Mouse (Mus musculus): ENCODE results near the gene Ccdc151. TPM values are rescaled to one million over a fixed set of nuclear protein-coding genes. Genes with fewer than 3 reads are reported as not detected.

Gene Ccdc151
- polyA plus RNA-seq, 1 experiment from 2014 or later = 0.53 TPM

DNA sequence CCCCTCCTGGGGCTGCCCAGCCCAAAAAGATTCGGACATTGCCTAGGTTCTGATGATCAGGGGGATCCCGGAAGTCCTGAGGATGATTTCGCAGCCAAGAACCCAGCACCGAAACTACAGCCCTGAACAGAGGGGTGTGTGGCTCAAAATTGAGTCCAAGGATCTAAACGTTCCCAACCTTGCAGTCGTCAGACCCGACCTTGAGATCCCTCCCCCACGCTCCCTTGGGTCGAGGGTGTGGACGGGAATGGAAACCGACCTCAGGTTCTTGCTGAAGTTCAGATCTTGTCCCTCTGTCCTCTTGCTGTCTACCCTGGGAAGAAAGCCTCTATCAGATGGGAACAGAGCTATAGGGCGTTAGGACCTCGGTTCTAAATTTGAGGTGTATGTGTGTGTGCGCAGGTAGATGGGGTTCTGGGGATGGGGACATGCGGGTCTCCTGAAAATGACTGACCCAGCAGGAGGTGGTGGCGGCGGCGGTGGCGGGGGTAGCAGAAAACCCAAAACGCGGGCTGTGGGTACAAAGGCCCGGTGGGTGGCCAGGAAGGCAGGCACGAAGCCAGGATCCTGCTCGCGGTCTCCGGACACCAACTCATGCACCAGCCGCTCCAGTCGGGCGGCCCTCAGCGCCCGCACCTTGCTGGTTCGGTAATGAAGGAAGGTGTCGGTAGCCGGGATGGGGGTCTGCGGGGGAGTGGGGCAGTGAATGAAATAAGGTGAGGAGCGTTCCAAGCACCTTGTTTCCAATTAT, 14.7 kb downstream of the Ccdc151 start:
- no peak for ATAC-seq (ENCODE audit: insufficient read depth, low FRiP score)
- peaks cover 58% of the 10 kb centered on the region for H3K27me3 ChIP-seq (ENCODE audit: control insufficient read depth, insufficient read depth, low read length)
- no peaks in the 10 kb centered on the region for H3K9me3 ChIP-seq (replicated peaks; ENCODE audit: control insufficient read depth, low read length)
- H3K4me1 ChIP-seq (ENCODE audit: control insufficient read depth, insufficient read depth, low read length) = peaks cover 15% of the 10 kb centered on the region
- peak overlapping the region; percentile 52 for H3K4me3 ChIP-seq (replicated peaks; ENCODE audit: low read length)
- 11% methylated on average over 36 of the region's 36 CpGs for WGBS
- peak overlapping the region; percentile 77 for H3K4me2 ChIP-seq (ENCODE audit: low read depth, low read length)
- H3K27ac ChIP-seq (ENCODE audit: low read length) = no peak overlapping the region
- no peak overlapping the region for H3K9ac ChIP-seq (ENCODE audit: low read length)
- H3K36me3 ChIP-seq (ENCODE audit: control insufficient read depth, insufficient read depth, low read length) = no peaks in the 10 kb centered on the region

DNA sequence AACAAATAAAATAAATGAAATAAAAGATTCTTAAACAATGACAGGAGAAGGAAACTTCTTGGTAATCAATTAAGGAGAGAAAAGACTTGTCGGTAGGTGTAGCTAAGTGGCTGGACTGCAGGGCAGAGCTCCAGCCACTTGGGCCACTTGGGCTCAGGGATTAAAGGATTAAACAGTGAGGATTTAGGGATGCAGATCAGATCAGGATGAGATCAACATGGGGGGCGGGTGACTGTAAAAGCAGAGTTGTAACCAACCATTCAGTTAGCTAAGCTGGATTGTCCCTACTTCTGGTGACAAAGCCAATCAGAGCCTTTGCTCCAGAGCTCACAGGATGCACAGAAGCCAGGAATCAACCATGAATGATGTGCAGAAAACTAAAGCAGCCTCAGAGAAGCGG, 18.5 kb downstream of the Ccdc151 start:
- no peak overlapping the region for H3K4me3 ChIP-seq (replicated peaks; ENCODE audit: low read length)
- no peak overlapping the region for H3K27ac ChIP-seq (ENCODE audit: low read length)
- H3K4me1 ChIP-seq (ENCODE audit: control insufficient read depth, insufficient read depth, low read length) = 0 out of 2 replicates have a peak, but pooled peaks cover 9% of the 10 kb centered on the region
- no peaks in the 10 kb centered on the region for H3K36me3 ChIP-seq (ENCODE audit: control insufficient read depth, insufficient read depth, low read length)
- H3K9ac ChIP-seq (ENCODE audit: low read length) = no peak overlapping the region
- no peak overlapping the region for H3K4me2 ChIP-seq (ENCODE audit: low read depth, low read length)
- peaks cover 23% of the 10 kb centered on the region for H3K27me3 ChIP-seq (ENCODE audit: control insufficient read depth, insufficient read depth, low read length)
- no peaks in the 10 kb centered on the region for H3K9me3 ChIP-seq (replicated peaks; ENCODE audit: control insufficient read depth, low read length)
- 24% methylated on average over 3 of the region's 3 CpGs for WGBS
- ATAC-seq (ENCODE audit: insufficient read depth, low FRiP score) = no peak

- Histone ChIP-seq H3K4me3 (replicated peaks; ENCODE audit: low read length) (no peak overlapping the region), H3K9ac (ENCODE audit: low read length) (no peak overlapping the region), H3K36me3 (ENCODE audit: control insufficient read depth, insufficient read depth, low read length) (no peaks in the 10 kb centered on the region), H3K27ac (ENCODE audit: low read length) (no peak overlapping the region), H3K9me3 (replicated peaks; ENCODE audit: control insufficient read depth, low read length) (no peaks in the 10 kb centered on the region), H3K4me2 (ENCODE audit: low read depth, low read length) (no peak overlapping the region), H3K27me3 (ENCODE audit: control insufficient read depth, insufficient read depth, low read length) (no peaks in the 10 kb centered on the region; the same call in 1 of the 2 replicates), H3K4me1 (ENCODE audit: control insufficient read depth, insufficient read depth, low read length) (no peaks in the 10 kb centered on the region)
- ATAC-seq (ENCODE audit: insufficient read depth, low FRiP score) = no peak
- 92% methylated on average over 4 of the region's 4 CpGs for WGBS
Observed at GRCm38 (mm10) chr9:21978398-21979128, 23.9 kb downstream of the Ccdc151 start.

GRCm38 (mm10) chr9:21977972-21978371, 24.5 kb downstream of the Ccdc151 start:
- Histone ChIP-seq H3K4me1 (ENCODE audit: control insufficient read depth, insufficient read depth, low read length) (no peaks in the 10 kb centered on the region), H3K36me3 (ENCODE audit: control insufficient read depth, insufficient read depth, low read length) (no peaks in the 10 kb centered on the region), H3K4me3 (replicated peaks; ENCODE audit: low read length) (no peak overlapping the region), H3K9ac (ENCODE audit: low read length) (no peak overlapping the region), H3K27me3 (ENCODE audit: control insufficient read depth, insufficient read depth, low read length) (no peaks in the 10 kb centered on the region; the same call in 1 of the 2 replicates), H3K27ac (ENCODE audit: low read length) (no peak overlapping the region), H3K4me2 (ENCODE audit: low read depth, low read length) (no peak overlapping the region), H3K9me3 (replicated peaks; ENCODE audit: control insufficient read depth, low read length) (no peaks in the 10 kb centered on the region)
- no peak for ATAC-seq (ENCODE audit: insufficient read depth, low FRiP score)
- WGBS = 30% methylated on average over 2 of the region's 2 CpGs

GRCm38 (mm10) chr9:21977331-21977730, 25.1 kb downstream of the Ccdc151 start:
- Histone ChIP-seq H3K27me3 (ENCODE audit: control insufficient read depth, insufficient read depth, low read length) (no peaks in the 10 kb centered on the region; the same call in 1 of the 2 replicates), H3K4me1 (ENCODE audit: control insufficient read depth, insufficient read depth, low read length) (no peaks in the 10 kb centered on the region), H3K4me3 (replicated peaks; ENCODE audit: low read length) (no peak overlapping the region), H3K27ac (ENCODE audit: low read length) (no peak overlapping the region), H3K36me3 (ENCODE audit: control insufficient read depth, insufficient read depth, low read length) (no peaks in the 10 kb centered on the region), H3K9ac (ENCODE audit: low read length) (no peak overlapping the region), H3K4me2 (ENCODE audit: low read depth, low read length) (no peak overlapping the region), H3K9me3 (replicated peaks; ENCODE audit: control insufficient read depth, low read length) (no peaks in the 10 kb centered on the region)
- 87% methylated on average over 5 of the region's 5 CpGs for WGBS
- ATAC-seq (ENCODE audit: insufficient read depth, low FRiP score) = no peak

GRCm38 (mm10) chr9:21976626-21977175, 25.7 kb downstream of the Ccdc151 start:
- Histone ChIP-seq H3K36me3 (ENCODE audit: control insufficient read depth, insufficient read depth, low read length) (no peaks in the 10 kb centered on the region), H3K27me3 (ENCODE audit: control insufficient read depth, insufficient read depth, low read length) (no peaks in the 10 kb centered on the region; the same call in 1 of the 2 replicates), H3K4me1 (ENCODE audit: control insufficient read depth, insufficient read depth, low read length) (no peaks in the 10 kb centered on the region), H3K27ac (ENCODE audit: low read length) (no peak overlapping the region), H3K4me3 (replicated peaks; ENCODE audit: low read length) (no peak overlapping the region), H3K9ac (ENCODE audit: low read length) (no peak overlapping the region), H3K4me2 (ENCODE audit: low read depth, low read length) (no peak overlapping the region), H3K9me3 (replicated peaks; ENCODE audit: control insufficient read depth, low read length) (no peaks in the 10 kb centered on the region)
- WGBS = 86% methylated on average over 10 of the region's 10 CpGs
- ATAC-seq (ENCODE audit: insufficient read depth, low FRiP score) = no peak

DNA sequence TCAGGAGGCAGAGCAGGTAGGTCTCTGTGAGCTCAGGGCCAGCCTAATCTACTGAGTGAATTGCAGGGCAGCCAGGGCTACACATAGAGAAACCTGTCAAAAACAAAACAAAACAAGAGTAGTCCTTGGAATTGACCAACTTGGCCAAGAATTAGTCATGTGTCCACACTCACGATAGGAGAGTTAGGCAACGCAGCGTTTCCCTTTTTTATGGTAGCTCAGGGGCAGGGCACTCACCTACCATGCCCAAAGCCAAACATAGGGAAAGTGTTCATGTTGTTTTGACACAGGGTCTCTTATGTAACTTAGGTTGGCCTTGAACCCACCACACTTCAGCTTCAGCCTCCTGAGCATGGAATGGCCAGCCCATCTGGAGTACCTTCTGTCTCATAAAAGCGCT, 33.1 kb downstream of the Ccdc151 start:
- H3K9me3 ChIP-seq (replicated peaks; ENCODE audit: control insufficient read depth, low read length) = no peaks in the 10 kb centered on the region
- ATAC-seq (ENCODE audit: insufficient read depth, low FRiP score) = no peak
- WGBS = 87% methylated on average over 4 of the region's 4 CpGs
- no peaks in the 10 kb centered on the region for H3K36me3 ChIP-seq (ENCODE audit: control insufficient read depth, insufficient read depth, low read length)
- H3K4me2 ChIP-seq (ENCODE audit: low read depth, low read length) = no peak overlapping the region
- no peaks in the 10 kb centered on the region for H3K27me3 ChIP-seq (ENCODE audit: control insufficient read depth, insufficient read depth, low read length)
- H3K4me1 ChIP-seq (ENCODE audit: control insufficient read depth, insufficient read depth, low read length) = no peaks in the 10 kb centered on the region
- H3K4me3 ChIP-seq (replicated peaks; ENCODE audit: low read length) = no peak overlapping the region
- no peak overlapping the region for H3K9ac ChIP-seq (ENCODE audit: low read length)
- H3K27ac ChIP-seq (ENCODE audit: low read length) = no peak overlapping the region

DNA sequence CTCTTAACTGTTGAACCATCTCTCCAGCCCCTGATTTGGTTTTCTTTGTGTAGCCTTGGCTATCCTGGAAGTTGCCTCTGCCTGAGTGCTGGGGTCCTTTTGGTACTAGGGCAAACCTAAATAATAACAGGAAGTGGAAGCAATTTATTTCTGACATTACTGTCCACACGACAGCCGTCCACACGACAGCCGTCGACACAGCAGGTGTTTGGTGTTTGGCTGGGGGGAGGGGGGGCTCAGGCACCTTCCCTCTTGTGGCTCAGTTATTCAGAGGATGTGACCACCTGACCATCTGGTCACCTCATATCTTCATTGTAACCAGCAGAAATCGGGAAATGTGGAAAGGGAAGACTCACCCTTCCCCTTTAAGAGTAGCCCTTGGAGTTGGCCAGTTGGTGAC, 33.6 kb downstream of the Ccdc151 start:
- Histone ChIP-seq H3K9me3 (replicated peaks; ENCODE audit: control insufficient read depth, low read length) (no peaks in the 10 kb centered on the region), H3K27ac (ENCODE audit: low read length) (no peak overlapping the region), H3K4me3 (replicated peaks; ENCODE audit: low read length) (no peak overlapping the region), H3K4me1 (ENCODE audit: control insufficient read depth, insufficient read depth, low read length) (no peaks in the 10 kb centered on the region; the same call in 1 of the 2 replicates), H3K27me3 (ENCODE audit: control insufficient read depth, insufficient read depth, low read length) (no peaks in the 10 kb centered on the region), H3K4me2 (ENCODE audit: low read depth, low read length) (no peak overlapping the region), H3K9ac (ENCODE audit: low read length) (no peak overlapping the region), H3K36me3 (ENCODE audit: control insufficient read depth, insufficient read depth, low read length) (no peaks in the 10 kb centered on the region)
- 39% methylated on average over 6 of the region's 6 CpGs for WGBS
- no peak for ATAC-seq (ENCODE audit: insufficient read depth, low FRiP score)

DNA sequence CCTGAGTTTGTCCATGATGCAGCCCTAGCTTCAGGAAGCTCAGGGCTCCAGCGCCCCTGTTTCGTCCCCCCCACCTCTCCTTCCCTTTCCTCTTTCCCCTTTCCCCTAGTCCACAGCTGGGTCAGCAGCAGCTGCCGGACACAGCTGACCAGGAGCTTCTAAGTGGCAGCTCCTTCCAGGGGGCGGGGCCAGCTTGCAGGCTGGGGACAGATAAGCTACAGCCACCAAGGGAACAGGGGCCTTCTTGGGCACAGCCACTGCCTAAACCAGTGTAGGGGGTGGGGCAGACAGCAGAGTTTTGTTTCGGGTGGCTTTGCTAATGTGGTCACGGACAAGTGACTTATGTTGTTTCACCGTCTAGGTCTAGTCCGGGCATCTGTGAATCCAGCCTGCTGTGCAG, 39.0 kb downstream of the Ccdc151 start, which contains the start of gene Epor:
Gene Epor (minus strand): TSS at position 90 of the 400 bp plus-strand sequence.
- H3K4me2 ChIP-seq (ENCODE audit: low read depth, low read length) = peak within 1 kb of the TSS; percentile 69
- peak within 1 kb of the TSS; percentile 45 for H3K4me3 ChIP-seq (replicated peaks; ENCODE audit: low read length)
- peak; percentile 57; the same call in 1 of the 2 replicates for ATAC-seq (ENCODE audit: insufficient read depth, low FRiP score)
- 19% methylated on average over 8 of the region's 8 CpGs for WGBS
- no peaks in the 10 kb centered on the region for H3K9me3 ChIP-seq (replicated peaks; ENCODE audit: control insufficient read depth, low read length)
- peak within 1 kb of the TSS; percentile 64 for H3K9ac ChIP-seq (ENCODE audit: low read length)
- H3K27ac ChIP-seq (ENCODE audit: low read length) = no peak within 1 kb of the TSS
- H3K36me3 ChIP-seq (ENCODE audit: control insufficient read depth, insufficient read depth, low read length) = no peaks in the 10 kb centered on the region
- peaks cover 28% of the 10 kb centered on the region for H3K4me1 ChIP-seq (ENCODE audit: control insufficient read depth, insufficient read depth, low read length)
- H3K27me3 ChIP-seq (ENCODE audit: control insufficient read depth, insufficient read depth, low read length) = peaks cover 20% of the 10 kb centered on the region

Measured in stomach, embryonic 16.5 days (tissue).